Mouse (Mus musculus): ENCODE results near the gene Gsk3a.

The Gsk3a gene

GRCm38 (mm10) chr7:25187662-25188650 is 49.7 kb downstream of the Gsk3a start:
- peak; percentile 71 for DNase-seq (ENCODE audit: low read depth, low spot score)

GRCm38 (mm10) chr7:25184091-25184490 is 53.6 kb downstream of the Gsk3a start:
- no peak for DNase-seq (ENCODE audit: low read depth, low spot score)

- no peak for DNase-seq (ENCODE audit: low read depth, low spot score)
Measured at GRCm38 (mm10) chr7:25181814-25182213, 55.8 kb downstream of the Gsk3a start.

- DNase-seq (ENCODE audit: low read depth, low spot score): no peak
Measured at GRCm38 (mm10) chr7:25181331-25181790, 56.3 kb downstream of the Gsk3a start.

- no peak for DNase-seq (ENCODE audit: low read depth, low spot score)
Measured at GRCm38 (mm10) chr7:25180512-25180911, 57.1 kb downstream of the Gsk3a start.

GRCm38 (mm10) chr7:25179606-25180161 is 58.0 kb downstream of the Gsk3a start, which contains the start of gene Pou2f2:
Gene Pou2f2, minus strand, starts transcription at chr7:25179726.
- DNase-seq (ENCODE audit: low read depth, low spot score): no peak

GRCm38 (mm10) chr7:25178787-25179605 is 58.7 kb downstream of the Gsk3a start:
- DNase-seq (ENCODE audit: low read depth, low spot score): no peak

- DNase-seq (ENCODE audit: low read depth, low spot score): no peak
Measured at GRCm38 (mm10) chr7:25178317-25178716, 59.3 kb downstream of the Gsk3a start.

All from c-Kit-negative CD71-positive TER-119-positive erythroid progenitor cells, embryonic 14.5 days (primary cell).